8 mouse cellular contexts compared by ENCODE assay signal in the genomic region with DNA sequence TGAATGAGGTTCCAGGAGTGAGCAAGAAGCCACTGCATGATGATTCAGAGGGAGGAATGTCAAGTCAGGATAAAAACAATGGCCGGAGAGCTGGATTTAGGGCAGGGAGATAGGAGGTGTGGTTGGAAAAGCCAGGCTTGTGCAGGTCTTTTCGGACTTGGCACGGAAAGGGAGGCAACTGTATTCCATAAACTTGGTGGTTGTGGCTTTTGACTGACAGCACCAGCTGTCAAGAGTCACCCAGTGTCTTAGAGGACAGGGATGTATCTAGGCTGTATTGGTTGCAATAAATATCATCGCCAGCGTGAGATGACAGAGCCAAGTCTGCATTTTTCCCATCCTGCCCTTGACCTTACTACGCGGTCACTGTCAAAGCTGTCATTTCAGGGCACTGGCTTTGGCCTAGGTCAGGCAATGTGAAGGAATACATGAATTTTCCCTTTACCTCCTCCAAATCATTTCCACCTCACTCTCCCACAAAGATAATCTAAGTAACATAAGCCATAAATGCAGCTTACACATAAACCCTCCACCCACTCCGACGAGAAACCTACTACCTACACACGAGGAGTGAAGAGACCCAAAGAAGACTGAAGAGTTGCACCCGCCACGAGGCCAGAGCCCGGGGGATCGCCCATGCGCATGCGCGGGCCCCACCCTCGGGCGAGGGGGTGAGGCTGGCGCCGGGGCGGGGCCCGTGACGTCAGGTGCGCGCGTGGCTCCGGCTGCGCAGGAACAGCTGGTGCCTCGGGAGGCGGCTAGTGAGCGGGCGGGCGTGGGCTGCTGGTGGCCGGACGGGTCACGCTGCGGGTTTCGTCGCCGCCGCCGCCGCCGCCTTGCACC. TPM values are rescaled to one million over a fixed set of nuclear protein-coding genes. Genes with fewer than 3 reads are reported as not detected.
DNase-seq lines count a peak whose midpoint lies in the region; ATAC-seq and TF ChIP-seq lines count a peak whose summit lies in the region.

No protein-coding gene starts in this region.

- peak overlapping the region; percentile 65 for H3K27ac ChIP-seq in forebrain, embryonic 16.5 days (ENCODE audit: low read length)
- peak overlapping the region; percentile 90 for H3K27ac ChIP-seq in layer of hippocampus, adult 2 months
- H3K27ac ChIP-seq in neural tube, embryonic 15.5 days (replicated peaks): peak overlapping the region; percentile 83

- no peak for TF ChIP-seq CTCF in G1E (IDR thresholded peaks at IDR 0.05; ENCODE audit: low read depth, low read length)
- TF ChIP-seq CTCF in layer of hippocampus, adult 2 months (conservative IDR thresholded peaks at IDR 0.05): no peak
- TF ChIP-seq CTCF in lung, adult 2 months (IDR thresholded peaks at IDR 0.05; ENCODE audit: insufficient read depth, low read length): no peak

- peak; percentile 96 for DNase-seq in G1E (ENCODE audit: low spot score)
- peak; percentile 96 to 99 for DNase-seq in cerebellum, adult 18-20 months
- DNase-seq in heart, postnatal 36 days: peak; percentile 95
- peak; percentile 93 to 96 for DNase-seq in layer of hippocampus, adult 2 months (ENCODE audit: low spot score in 2 of 2)
- DNase-seq in lung, adult 2 months: peak; percentile 91
- DNase-seq in testis, postnatal 10 days (ENCODE audit: low spot score): peak; percentile 97

- peaks cover 19% of the 10 kb centered on the region; the same call in 1 of the 2 replicates for H3K27me3 ChIP-seq in G1E (ENCODE audit: insufficient read depth, low read length)
- H3K27me3 ChIP-seq in forebrain, embryonic 16.5 days (replicated peaks; ENCODE audit: control insufficient read depth, insufficient read depth, low read length): no peaks in the 10 kb centered on the region
- H3K27me3 ChIP-seq in neural tube, embryonic 15.5 days (replicated peaks): no peaks in the 10 kb centered on the region

- peaks cover 24% of the 10 kb centered on the region for H3K4me1 ChIP-seq in G1E (ENCODE audit: insufficient read depth, low read depth, low read length)
- peaks cover 23% of the 10 kb centered on the region for H3K4me1 ChIP-seq in forebrain, embryonic 16.5 days (replicated peaks; ENCODE audit: control insufficient read depth, insufficient read depth, low read length)
- H3K4me1 ChIP-seq in lung, adult 2 months (ENCODE audit: control insufficient read depth, insufficient read depth, low read length): peaks cover 9% of the 10 kb centered on the region
- H3K4me1 ChIP-seq in neural tube, embryonic 15.5 days: peaks cover 26% of the 10 kb centered on the region

- peaks cover 4% of the 10 kb centered on the region for H3K9me3 ChIP-seq in G1E (replicated peaks)
- H3K9me3 ChIP-seq in forebrain, embryonic 16.5 days (ENCODE audit: control insufficient read depth, low read length): peaks cover 3% of the 10 kb centered on the region
- H3K9me3 ChIP-seq in neural tube, embryonic 15.5 days (replicated peaks): no peaks in the 10 kb centered on the region

- peak overlapping the region; percentile 83 for H3K9ac ChIP-seq in forebrain, embryonic 16.5 days (replicated peaks; ENCODE audit: low read depth, low read length)
- peak overlapping the region; percentile 82 for H3K9ac ChIP-seq in neural tube, embryonic 15.5 days (replicated peaks)

- H3K36me3 ChIP-seq in G1E (replicated peaks): no peaks in the 10 kb centered on the region
- no peaks in the 10 kb centered on the region for H3K36me3 ChIP-seq in forebrain, embryonic 16.5 days (ENCODE audit: control insufficient read depth, insufficient read depth)
- no peaks in the 10 kb centered on the region for H3K36me3 ChIP-seq in neural tube, embryonic 15.5 days

- peak; percentile 69 for TF ChIP-seq POLR2A in lung, adult 2 months (IDR thresholded peaks at IDR 0.05; ENCODE audit: borderline replicate concordance, extremely low read depth, low read depth, low read length)

- peak overlapping the region; percentile 78 for H3K4me3 ChIP-seq in G1E (ENCODE audit: low read depth, low read length)
- H3K4me3 ChIP-seq in forebrain, embryonic 16.5 days (replicated peaks; ENCODE audit: low read length): peak overlapping the region; percentile 90
- peak overlapping the region; percentile 98 for H3K4me3 ChIP-seq in layer of hippocampus, adult 2 months
- H3K4me3 ChIP-seq in lung, adult 2 months (replicated peaks; ENCODE audit: extremely low read depth, low read depth, low read length): peak overlapping the region; percentile 80
- H3K4me3 ChIP-seq in neural tube, embryonic 15.5 days (replicated peaks): peak overlapping the region; percentile 88

- intact Hi-C loops in heart, postnatal 36 days (cut with DNase I): loop anchor here (2.0 kb wide), 1 partner anchor 41 kb away; no protein-coding TSS in a partner anchor

- H3K4me2 ChIP-seq in forebrain, embryonic 16.5 days (ENCODE audit: low read length): peak overlapping the region; percentile 97
- peak overlapping the region; percentile 85 for H3K4me2 ChIP-seq in neural tube, embryonic 15.5 days

- WGBS in forebrain, embryonic 16.5 days: 6% methylated on average over 45 of the region's 45 CpGs
- 4% methylated on average over 45 of the region's 45 CpGs for WGBS in lung, adult 2 months
- 10% methylated on average over 39 of the region's 45 CpGs for WGBS in neural tube, embryonic 15.5 days

- ATAC-seq in G1E (ENCODE audit: extremely low read depth, insufficient number of reproducible peaks, low FRiP score, poor library complexity, severe bottlenecking): peak; percentile 45
- peak; percentile 97 for ATAC-seq in forebrain, embryonic 16.5 days
- ATAC-seq in neural tube, embryonic 15.5 days (ENCODE audit: low FRiP score): peak; percentile 97

RNA-seq across cellular contexts. Expression of a gene that starts 7.6 kb away (rescaled TPM):
- total RNA-seq in G1E (2014; fragmentation: Nextera tagmentation) (2.3 TPM in 1 of 2 replicates, not detected in the other), G1E (2017) (0.93 and 1.3 TPM in 2 replicates)
- polyA plus RNA-seq in G1E (2012): 0.53 and 0.59 TPM in 2 replicates
- 18.6 and 19.3 TPM in 2 replicates for polyA plus RNA-seq in forebrain, embryonic 16.5 days (2015; fragmentation: Nextera tagmentation; extraction: Ambion mirVana)
- 10 to 100 TPM in 1 of 2 experiments, 1 to 10 TPM in 1; 7.3 to 10.7 TPM for total RNA-seq in heart, postnatal 36 days (2021)
- total RNA-seq in layer of hippocampus, adult 2 months (2021): 10 to 100 TPM; 17.8 to 19.6 TPM
- polyA plus RNA-seq in lung, adult 2 months (2012; rRNA removed): 10.4 and 12.1 TPM in 2 replicates
- 19.6 and 21.0 TPM in 2 replicates for polyA plus RNA-seq in neural tube, embryonic 15.5 days (2015; fragmentation: Nextera tagmentation; extraction: Ambion mirVana)

RNA-seq across cellular contexts. Expression of a gene that starts 29.0 kb away (rescaled TPM):
- not detected in 2 replicates for total RNA-seq in G1E (2014; fragmentation: Nextera tagmentation)
- 0.23 TPM in 1 of 2 replicates, not detected in the other for total RNA-seq in G1E (2017)
- polyA plus RNA-seq in G1E (2012): not detected in 2 replicates
- 1.7 TPM in 1 of 2 replicates, not detected in the other for polyA plus RNA-seq in forebrain, embryonic 16.5 days (2015; fragmentation: Nextera tagmentation; extraction: Ambion mirVana)
- not detected for total RNA-seq in heart, postnatal 36 days (2021)
- total RNA-seq in layer of hippocampus, adult 2 months (2021): not detected
- polyA plus RNA-seq in lung, adult 2 months (2012; rRNA removed): 0.77 and 2.9 TPM in 2 replicates
- polyA plus RNA-seq in neural tube, embryonic 15.5 days (2015; fragmentation: Nextera tagmentation; extraction: Ambion mirVana): 0.68 TPM in 1 of 2 replicates, not detected in the other

RNA-seq across cellular contexts. Expression of a gene that starts 56.7 kb away (rescaled TPM):
- total RNA-seq in G1E (2014; fragmentation: Nextera tagmentation) (not detected in 2 replicates), G1E (2017) (0.52 and 1.7 TPM in 2 replicates)
- 0.26 and 0.59 TPM in 2 replicates for polyA plus RNA-seq in G1E (2012)
- 15.8 and 18.7 TPM in 2 replicates for polyA plus RNA-seq in forebrain, embryonic 16.5 days (2015; fragmentation: Nextera tagmentation; extraction: Ambion mirVana)
- under 1 TPM; 0.44 to 0.68 TPM for total RNA-seq in heart, postnatal 36 days (2021)
- total RNA-seq in layer of hippocampus, adult 2 months (2021): 10 to 100 TPM; 43.3 to 46.3 TPM
- 10.0 and 10.8 TPM in 2 replicates for polyA plus RNA-seq in lung, adult 2 months (2012; rRNA removed)
- 19.2 and 20.9 TPM in 2 replicates for polyA plus RNA-seq in neural tube, embryonic 15.5 days (2015; fragmentation: Nextera tagmentation; extraction: Ambion mirVana)

Comparison
In these comparisons a context has a peak if more than half of its experiments do, and no peak if none do; other contexts are left out.
1. Peak in every context shown above with its lines: DNase-seq, ATAC-seq, H3K4me3 ChIP-seq and H3K27ac ChIP-seq.
2. ATAC-seq: peak in every context shown above with its lines; median percentile 97 in forebrain, embryonic 16.5 days; 97 in neural tube, embryonic 15.5 days; 45 in G1E.